Mouse (Mus musculus) MEL (cell line): Measurements from ENCODE around the gene Snd1. TPM values are rescaled to one million over a fixed set of nuclear protein-coding genes. Genes with fewer than 3 reads are reported as not detected.

Experiments
- DNase-seq: peaks from one replicate; pipeline ENCODE4 v3.0.0; 2011; ENCODE audit warnings: low read depth, low spot score
- H3K27ac ChIP-seq: 2 replicates; pipeline ENCODE4 v1.5.1; 2012; ENCODE audit warnings: low read depth, mild to moderate bottlenecking, control low read depth, low read length, moderate library complexity; ENCODE audit not compliant: control insufficient read depth
- H3K27me3 ChIP-seq, 2 experiments: fragments of 150-350 bp in 1 of 2; sonication (generic) in 1 of 2; 2 replicates each; pipeline ENCODE4 v1.6.1; 2012; ENCODE audit warnings: low read length in 2 of 2, mild to moderate bottlenecking in 2 of 2, improper control_type of control experiment in 1 of 2, moderate library complexity in 1 of 2; ENCODE audit not compliant: insufficient read depth in 2 of 2, control insufficient read depth in 1 of 2
- H3K36me3 ChIP-seq, 2 experiments: 2 replicates each; pipeline ENCODE4 v1.6.1; 2012 to 2014; ENCODE audit warnings: low read length in 2 of 2, improper control_type of control experiment in 1 of 2, inconsistent platforms in 1 of 2, mild to moderate bottlenecking in 1 of 2; ENCODE audit not compliant: insufficient read depth in 2 of 2, control insufficient read depth in 1 of 2
- H3K4me1 ChIP-seq, 2 experiments: fragments of 150-350 bp in 1 of 2; sonication (generic) in 1 of 2; 2 replicates each; pipeline ENCODE4 v1.6.1; 2012; ENCODE audit warnings: low read length in 2 of 2, improper control_type of control experiment in 1 of 2, mild to moderate bottlenecking in 1 of 2; ENCODE audit not compliant: insufficient read depth in 2 of 2, control insufficient read depth in 1 of 2
- H3K4me3 ChIP-seq, 2 experiments: fragments of 150-350 bp in 1 of 2; sonication (generic) in 1 of 2; 2 replicates each; pipeline ENCODE4 v1.5.1; 2012; ENCODE audit warnings: low read depth in 2 of 2, low read length in 2 of 2, mild to moderate bottlenecking in 2 of 2, moderate library complexity in 2 of 2, control low read depth in 1 of 2, improper control_type of control experiment in 1 of 2; ENCODE audit not compliant: control insufficient read depth in 1 of 2, insufficient read depth in 1 of 2
- H3K79me2 ChIP-seq: 2 replicates; pipeline ENCODE4 v1.6.1; 2012; ENCODE audit warnings: mild to moderate bottlenecking, low read length, moderate library complexity; ENCODE audit not compliant: control insufficient read depth, poor library complexity, insufficient read depth
- H3K9ac ChIP-seq: 2 replicates; pipeline ENCODE4 v1.6.1; 2012; ENCODE audit warnings: low read depth, mild to moderate bottlenecking, control low read depth, low read length, moderate library complexity; ENCODE audit not compliant: control insufficient read depth, poor library complexity, severe bottlenecking
- H3K9me3 ChIP-seq: fragments of 150-350 bp; sonication (generic); replicated peaks from 2 replicates; pipeline ENCODE4 v1.6.1; 2012; ENCODE audit warnings: mild to moderate bottlenecking, low read length, improper control_type of control experiment, moderate library complexity; ENCODE audit not compliant: insufficient read depth
- BHLHE40 ChIP-seq: IDR thresholded peaks from 2 replicates; pipeline ENCODE4 v1.6.1; 2012; ENCODE audit warnings: low read depth, mild to moderate bottlenecking, inconsistent platforms, low read length, improper control_type of control experiment, borderline replicate concordance
- CTCF ChIP-seq, 3 experiments: IDR thresholded peaks in 2 of 3; conservative IDR thresholded peaks in 1 of 3; 2 replicates each; pipeline ENCODE4 v1.5.1; 2011 to 2012; ENCODE audit warnings: low read length in 3 of 3, low read depth in 2 of 3, mild to moderate bottlenecking in 2 of 3, improper control_type of control experiment in 1 of 3, inconsistent platforms in 1 of 3, mixed read lengths in 1 of 3, moderate library complexity in 1 of 3; ENCODE audit not compliant: control insufficient read depth in 1 of 3, insufficient read depth in 1 of 3, poor library complexity in 1 of 3, severe bottlenecking in 1 of 3
- E2F4 ChIP-seq: IDR thresholded peaks from 2 replicates; pipeline ENCODE4 v1.6.1; 2011; ENCODE audit warnings: low read depth, low read length, improper control_type of control experiment, borderline replicate concordance
- ELF1 ChIP-seq: IDR thresholded peaks from 2 replicates; pipeline ENCODE4 v1.6.1; 2014; ENCODE audit warnings: low read depth, mild to moderate bottlenecking, inconsistent platforms, low read length, improper control_type of control experiment, moderate library complexity
- EP300 ChIP-seq, 2 experiments: IDR thresholded peaks; 2 replicates each; pipeline ENCODE4 v1.6.1; 2011; ENCODE audit warnings: improper control_type of control experiment in 2 of 2, low read length in 2 of 2, low read depth in 1 of 2, mild to moderate bottlenecking in 1 of 2
- ETS1 ChIP-seq: IDR thresholded peaks from 2 replicates; pipeline ENCODE4 v1.6.1; 2012; ENCODE audit warnings: low read depth, mild to moderate bottlenecking, inconsistent platforms, low read length, improper control_type of control experiment, moderate library complexity
- GABPA ChIP-seq: IDR thresholded peaks from 2 replicates; pipeline ENCODE4 v1.6.1; 2012; ENCODE audit warnings: low read depth, mild to moderate bottlenecking, inconsistent platforms, low read length, improper control_type of control experiment, moderate library complexity
- GATA1 ChIP-seq: IDR thresholded peaks from 2 replicates; pipeline ENCODE4 v1.6.1; 2011; ENCODE audit warnings: low read depth, low read length, improper control_type of control experiment
- HCFC1 ChIP-seq: IDR thresholded peaks from 2 replicates; pipeline ENCODE4 v1.6.1; 2012; ENCODE audit warnings: low read depth, mild to moderate bottlenecking, inconsistent platforms, low read length, improper control_type of control experiment, moderate library complexity
- MAFK ChIP-seq: IDR thresholded peaks from 2 replicates; pipeline ENCODE4 v1.6.1; 2011; ENCODE audit warnings: low read depth, mild to moderate bottlenecking, low read length, improper control_type of control experiment, borderline replicate concordance
- MAX ChIP-seq: IDR thresholded peaks from 2 replicates; pipeline ENCODE4 v1.6.1; 2011; ENCODE audit warnings: low read length, improper control_type of control experiment
- MEF2A ChIP-seq: IDR thresholded peaks from 2 replicates; pipeline ENCODE4 v1.6.1; 2014; ENCODE audit warnings: low read depth, mild to moderate bottlenecking, inconsistent platforms, low read length, improper control_type of control experiment; ENCODE audit not compliant: poor library complexity, insufficient replicate concordance, severe bottlenecking; ENCODE audit errors: extremely low read depth
- MXI1 ChIP-seq: IDR thresholded peaks from 2 replicates; pipeline ENCODE4 v1.6.1; 2011; ENCODE audit warnings: mild to moderate bottlenecking, low read depth, low read length, improper control_type of control experiment
- MYB ChIP-seq: IDR thresholded peaks from 2 replicates; pipeline ENCODE4 v1.6.1; 2011; ENCODE audit warnings: mild to moderate bottlenecking, low read depth, low read length, improper control_type of control experiment
- NRF1 ChIP-seq: IDR thresholded peaks from 2 replicates; pipeline ENCODE4 v1.6.1; 2014; ENCODE audit warnings: low read depth, mild to moderate bottlenecking, inconsistent platforms, low read length, improper control_type of control experiment, moderate library complexity; ENCODE audit not compliant: poor library complexity, insufficient read depth, severe bottlenecking
- POLR2A ChIP-seq, 2 experiments: IDR thresholded peaks; 2 replicates each; pipeline ENCODE4 v1.6.1; 2011 to 2012; ENCODE audit warnings: low read length in 2 of 2, mild to moderate bottlenecking in 2 of 2, control low read depth in 1 of 2, improper control_type of control experiment in 1 of 2, low read depth in 1 of 2, moderate library complexity in 1 of 2; ENCODE audit not compliant: control insufficient read depth in 1 of 2, insufficient read depth in 1 of 2, poor library complexity in 1 of 2
- POLR2AphosphoS2 ChIP-seq: IDR thresholded peaks from 2 replicates; pipeline ENCODE4 v1.6.1; 2011; ENCODE audit warnings: low read length, improper control_type of control experiment
- RAD21 ChIP-seq: IDR thresholded peaks from 2 replicates; pipeline ENCODE4 v1.6.1; 2011; ENCODE audit warnings: mild to moderate bottlenecking, low read depth, low read length, improper control_type of control experiment
- RCOR1 ChIP-seq: IDR thresholded peaks from 2 replicates; pipeline ENCODE4 v1.6.1; 2012; ENCODE audit warnings: low read depth, mild to moderate bottlenecking, inconsistent platforms, low read length, improper control_type of control experiment
- SIN3A ChIP-seq: IDR thresholded peaks from 2 replicates; pipeline ENCODE4 v1.6.1; 2012; ENCODE audit warnings: low read length, improper control_type of control experiment, inconsistent platforms
- TAL1 ChIP-seq: IDR thresholded peaks from 2 replicates; pipeline ENCODE4 v1.6.1; 2012; ENCODE audit warnings: mild to moderate bottlenecking, inconsistent platforms, low read length, moderate library complexity, mixed read lengths
- TBP ChIP-seq: IDR thresholded peaks from 2 replicates; pipeline ENCODE4 v1.8.0; 2011; ENCODE audit warnings: low read depth, low read length, improper control_type of control experiment
- TCF12 ChIP-seq: IDR thresholded peaks from 2 replicates; pipeline ENCODE4 v1.6.1; 2014; ENCODE audit warnings: low read depth, mild to moderate bottlenecking, inconsistent platforms, low read length, improper control_type of control experiment, moderate library complexity
- UBTF ChIP-seq: IDR thresholded peaks from 2 replicates; pipeline ENCODE4 v1.6.1; 2012; ENCODE audit warnings: low read depth, mild to moderate bottlenecking, inconsistent platforms, low read length, improper control_type of control experiment, moderate library complexity, borderline replicate concordance; ENCODE audit not compliant: insufficient read depth
- ZC3H11A ChIP-seq: IDR thresholded peaks from 2 replicates; pipeline ENCODE4 v1.6.1; 2012; ENCODE audit warnings: low read depth, mild to moderate bottlenecking, inconsistent platforms, low read length, improper control_type of control experiment
- polyA plus RNA-seq, 2 experiments: library from polyadenylated mRNA; stranded (reverse) in 1 of 2; unstranded in 1 of 2; fragments of >175 nt in 1 of 2; fragments of >200 nt in 1 of 2; gene quantifications; 2 replicates each; pipeline versions ENCODE4 v1.2.1 to v1.2.4; 2012; ENCODE audit warnings: low replicate concordance in 2 of 2, low read depth in 1 of 2; ENCODE audit not compliant: insufficient read length in 2 of 2, insufficient read depth in 1 of 2, missing spikeins in 1 of 2
- total RNA-seq: library from RNA; depleted of rRNA; stranded (reverse); fragments of 300-350 nt; gene quantifications from 2 replicates; pipeline ENCODE4 v1.2.3, GENCODE M21; 2012

The Snd1 gene
- total and polyA plus RNA-seq, 3 experiments: 192 to 280 TPM; not detected in 1

- peak; percentile 83 for DNase-seq
- peak overlapping the region; percentile 99 for H3K27ac ChIP-seq
- H3K9ac ChIP-seq: peak overlapping the region; percentile 82
- peaks cover 22 to 61% of the 10 kb centered on the region in 2 experiments for H3K36me3 ChIP-seq
- peaks cover 2% of the 10 kb centered on the region; the same call in 1 of the 2 replicates for H3K79me2 ChIP-seq
- TF ChIP-seq GATA1: peak; percentile 80
- no peak for TF ChIP-seq ZC3H11A
- no peak for TF ChIP-seq POLR2A (IDR thresholded peaks at IDR 0.05; ENCODE audit: control insufficient read depth in 1 of 2, insufficient read depth in 1 of 2, low read depth in 1 of 2, low read length in 2 of 2, poor library complexity in 1 of 2)
- peak; percentile 63; the same call in 1 of the 2 replicates for TF ChIP-seq BHLHE40
- TF ChIP-seq SIN3A: no peak; the same call in 1 of the 2 replicates
- TF ChIP-seq MXI1: peak; percentile 85
- TF ChIP-seq MAX: no peak
- no peak for TF ChIP-seq RAD21
- peak; percentile 88 for TF ChIP-seq TCF12
- no peak for TF ChIP-seq UBTF
- TF ChIP-seq EP300 (IDR thresholded peaks at IDR 0.05; ENCODE audit: low read depth in 1 of 2, low read length in 2 of 2): peak; percentile 70 to 90
- TF ChIP-seq E2F4: no peak
- peak; percentile 30; the same call in 1 of the 2 replicates for TF ChIP-seq NRF1
- no peak for TF ChIP-seq GABPA
- TF ChIP-seq ETS1: peak; percentile 90
- TF ChIP-seq POLR2AphosphoS2: no peak
- TF ChIP-seq CTCF (IDR thresholded peaks at IDR 0.05 in 2 of 3, conservative IDR thresholded peaks at IDR 0.05 in 1 of 3; ENCODE audit: control insufficient read depth in 1 of 3, insufficient read depth in 1 of 3, low read depth in 2 of 3, low read length in 3 of 3, poor library complexity in 1 of 3, severe bottlenecking in 1 of 3): no peak
- peak; percentile 73; the same call in 1 of the 2 replicates for TF ChIP-seq MEF2A
- TF ChIP-seq HCFC1: no peak; the same call in 1 of the 2 replicates
- peak; percentile 44 for TF ChIP-seq RCOR1
- peak; percentile 21; the same call in 1 of the 2 replicates for TF ChIP-seq TAL1
- TF ChIP-seq ELF1: no peak
- TF ChIP-seq TBP: no peak
- TF ChIP-seq MAFK: no peak
- peak; percentile 43; the same call in 1 of the 2 replicates for TF ChIP-seq MYB
- H3K4me3 ChIP-seq: peak overlapping the region; percentile 48 to 60; a peak in 3 of 4 replicates
- H3K27me3 ChIP-seq: no peaks in the 10 kb centered on the region
- H3K9me3 ChIP-seq: no peaks in the 10 kb centered on the region
- H3K4me1 ChIP-seq: peaks cover 40 to 45% of the 10 kb centered on the region in 2 experiments
These were observed 230.6 kb downstream of the Snd1 start for GRCm38 (mm10) chr6:28705384-28706107.
